Mouse (Mus musculus) limb, embryonic 12.5 days (tissue): Measurements from ENCODE around the gene Scrn1. TPM values are rescaled to one million over a fixed set of nuclear protein-coding genes. Genes with fewer than 3 reads are reported as not detected.

Experiments used
- ATAC-seq: fragments of 200-750 bp; cut with Nextera tagmentation; 2 replicates; pipeline ENCODE4 v1.8.0; 2017; ENCODE audit warnings: low read depth, moderate TSS enrichment; ENCODE audit not compliant: insufficient number of reproducible peaks, insufficient read depth, low FRiP score, low TSS enrichment
- H3K27ac ChIP-seq: fragments of 300-500 bp; sonication (generic); 2 replicates; pipeline ENCODE4 v1.5.1; 2016; ENCODE audit warnings: mild to moderate bottlenecking, moderate library complexity
- H3K27me3 ChIP-seq: fragments of 300-500 bp; sonication (generic); 2 replicates; pipeline ENCODE4 v1.6.1; 2016; ENCODE audit warnings: mild to moderate bottlenecking, moderate library complexity
- H3K36me3 ChIP-seq: fragments of 300-500 bp; sonication (generic); 2 replicates; pipeline ENCODE4 v1.6.1; 2016; ENCODE audit warnings: mild to moderate bottlenecking, moderate library complexity
- H3K4me1 ChIP-seq: fragments of 300-500 bp; sonication (generic); replicated peaks from 2 replicates; pipeline ENCODE4 v1.6.1; 2016
- H3K4me2 ChIP-seq: fragments of 300-500 bp; sonication (generic); 2 replicates; pipeline ENCODE4 v1.6.1; 2016; ENCODE audit warnings: mild to moderate bottlenecking, moderate library complexity
- H3K4me3 ChIP-seq: fragments of 300-500 bp; sonication (generic); replicated peaks from 2 replicates; pipeline ENCODE4 v1.5.1; 2016; ENCODE audit warnings: mild to moderate bottlenecking
- H3K9ac ChIP-seq: fragments of 300-500 bp; sonication (generic); replicated peaks from 2 replicates; pipeline ENCODE4 v1.6.1; 2016; ENCODE audit warnings: mild to moderate bottlenecking, moderate library complexity
- H3K9me3 ChIP-seq: fragments of 300-500 bp; sonication (generic); 2 replicates; pipeline ENCODE4 v1.6.1; 2016; ENCODE audit warnings: mild to moderate bottlenecking, moderate library complexity
- WGBS: fragments of 180-500 bp; shearing (Covaris S2); methylation state at CpG from one replicate; pipeline ENCODE4 v1.1.7; 2016; 5-methylcytosine and 5-hydroxymethylcytosine counted together
- polyA plus RNA-seq: library from polyadenylated mRNA; unstranded; fragments of >200 nt; fragmentation: Nextera tagmentation; extraction: Ambion mirVana; gene quantifications from 2 replicates; pipeline ENCODE4 v1.2.1, GENCODE M21; 2016

Gene Scrn1
- polyA plus RNA-seq = 13.9 and 15.0 TPM in 2 replicates

DNA sequence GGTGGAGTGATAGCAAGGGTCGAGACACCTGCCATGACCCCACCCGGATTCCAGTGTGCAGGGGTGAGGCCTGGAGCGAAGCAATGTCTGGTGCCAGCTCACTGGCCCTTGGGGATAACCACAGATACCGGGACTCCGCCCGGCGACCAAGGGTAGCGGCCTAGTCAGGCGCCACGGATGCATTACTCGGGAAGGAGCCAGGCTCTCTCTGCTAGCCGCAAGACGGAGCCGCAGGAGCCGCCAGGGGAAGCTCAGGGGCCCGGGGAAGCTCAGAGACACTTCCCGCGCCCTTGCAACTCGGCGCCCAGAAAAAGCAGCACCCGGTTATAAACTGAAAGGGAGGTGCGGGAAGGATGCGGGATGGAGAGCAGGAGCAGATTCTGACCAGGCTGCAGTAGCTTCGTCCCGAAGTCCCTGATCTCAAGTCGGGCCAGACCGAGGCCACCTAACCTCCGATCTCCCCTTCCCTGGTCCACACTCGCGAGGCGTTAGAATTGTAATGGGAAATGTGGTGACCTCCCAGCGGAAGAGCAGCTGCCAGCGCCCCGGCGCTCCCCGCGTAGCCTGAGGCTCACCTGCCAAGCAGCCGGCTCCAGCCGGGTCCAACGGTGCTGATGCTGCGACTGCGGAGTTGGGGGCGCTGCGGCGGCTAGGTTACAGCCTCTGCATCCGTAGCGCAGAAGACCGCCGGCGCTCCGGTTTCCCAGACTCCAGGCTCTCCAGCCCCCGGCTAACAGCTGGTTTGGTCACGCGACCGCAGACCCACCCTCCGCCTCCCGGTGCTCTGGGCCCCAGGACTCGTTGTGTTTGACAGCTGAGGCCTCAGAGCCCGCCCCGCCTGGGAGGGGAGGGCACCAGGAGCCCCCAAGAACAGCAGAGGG lies at the start of gene Scrn1:
Scrn1 (minus strand) TSS at position 825 of the 881 bp plus-strand sequence.
- H3K27ac ChIP-seq = peak within 1 kb of the TSS; percentile 71
- H3K4me3 ChIP-seq = peak within 1 kb of the TSS; percentile 53
- H3K36me3 ChIP-seq = no peaks in the 10 kb centered on the region
- H3K9ac ChIP-seq = peak within 1 kb of the TSS; percentile 62
- no peaks in the 10 kb centered on the region for H3K9me3 ChIP-seq
- H3K27me3 ChIP-seq = no peaks in the 10 kb centered on the region; the same call in 1 of the 2 replicates
- H3K4me1 ChIP-seq = peaks cover 42% of the 10 kb centered on the region
- ATAC-seq = peak; percentile 90
- under 1% methylated on average over 60 of the region's 60 CpGs for WGBS
- peak within 1 kb of the TSS; percentile 86 for H3K4me2 ChIP-seq

DNA sequence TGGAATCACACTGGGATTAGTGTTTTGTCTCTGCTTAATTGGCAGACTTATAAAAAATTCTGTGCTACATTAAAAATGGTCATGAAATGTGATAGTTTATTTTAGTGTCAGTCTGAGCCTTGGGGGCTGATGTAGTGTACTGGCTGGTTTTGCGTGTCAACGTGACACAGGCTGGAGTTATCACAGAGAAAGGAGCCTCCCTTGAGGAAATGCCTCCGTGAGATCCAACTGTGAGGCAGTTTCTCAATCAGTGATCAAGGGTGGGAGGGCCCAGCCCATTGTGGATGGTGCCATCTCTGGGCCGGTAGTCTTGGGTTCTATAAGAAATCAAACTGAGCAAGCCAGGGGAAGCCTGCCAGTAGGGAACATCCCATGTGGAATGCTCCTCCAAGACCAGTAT lies 40.0 kb upstream of the Scrn1 start:
- H3K9me3 ChIP-seq = peaks cover 20% of the 10 kb centered on the region; the same call in 1 of the 2 replicates
- peaks cover 16% of the 10 kb centered on the region for H3K36me3 ChIP-seq
- H3K27ac ChIP-seq = no peak overlapping the region
- H3K27me3 ChIP-seq = no peaks in the 10 kb centered on the region
- 73% methylated on average over 4 of the region's 4 CpGs for WGBS
- H3K9ac ChIP-seq = no peak overlapping the region
- peaks cover 13% of the 10 kb centered on the region for H3K4me1 ChIP-seq
- no peak overlapping the region for H3K4me3 ChIP-seq
- no peak overlapping the region for H3K4me2 ChIP-seq
- ATAC-seq = no peak

DNA sequence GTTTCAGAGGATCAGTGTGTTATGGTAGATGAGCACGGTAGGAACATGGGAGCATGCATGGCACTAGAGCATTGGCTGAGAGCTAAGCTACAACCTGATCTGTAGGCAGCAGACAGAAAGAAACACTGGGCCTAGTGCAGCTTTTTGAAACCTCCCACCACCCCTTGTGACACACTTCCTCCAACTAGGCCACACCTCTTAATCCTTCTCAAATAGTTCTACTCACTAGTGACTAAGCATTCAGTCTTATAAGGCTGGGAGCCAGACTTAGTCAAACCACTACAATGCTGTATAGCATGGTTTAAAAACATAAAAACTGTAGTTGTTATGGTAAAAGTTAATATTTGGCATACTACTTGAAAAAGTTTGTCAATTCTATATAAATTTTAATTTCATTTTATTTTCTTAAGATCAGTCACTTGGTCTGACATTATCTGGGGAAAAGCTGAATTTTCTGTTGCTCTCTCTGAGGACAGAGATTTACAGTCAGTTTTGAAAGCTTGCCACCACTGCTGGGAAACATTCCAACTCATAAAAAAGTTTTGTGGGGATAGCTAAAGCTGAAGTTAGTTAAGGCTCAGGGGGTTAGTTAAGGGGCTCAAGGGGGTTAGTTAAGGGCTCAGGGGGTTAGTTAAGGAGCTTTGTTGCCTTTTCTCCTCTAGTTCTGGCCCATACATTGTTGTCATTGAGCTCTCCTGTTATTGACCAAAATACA lies 37.9 kb upstream of the Scrn1 start:
- no peaks in the 10 kb centered on the region for H3K27me3 ChIP-seq
- peak overlapping the region; percentile 29; the same call in 1 of the 2 replicates for H3K27ac ChIP-seq
- H3K9ac ChIP-seq = no peak overlapping the region
- H3K9me3 ChIP-seq = peaks cover 14% of the 10 kb centered on the region; the same call in 1 of the 2 replicates
- H3K4me3 ChIP-seq = no peak overlapping the region
- H3K4me1 ChIP-seq = peaks cover 13% of the 10 kb centered on the region
- H3K4me2 ChIP-seq = no peak overlapping the region
- H3K36me3 ChIP-seq = peaks cover 16% of the 10 kb centered on the region; the same call in 1 of the 2 replicates
- no peak for ATAC-seq
- 95% methylated on average over 1 of the region's 1 CpGs for WGBS

DNA sequence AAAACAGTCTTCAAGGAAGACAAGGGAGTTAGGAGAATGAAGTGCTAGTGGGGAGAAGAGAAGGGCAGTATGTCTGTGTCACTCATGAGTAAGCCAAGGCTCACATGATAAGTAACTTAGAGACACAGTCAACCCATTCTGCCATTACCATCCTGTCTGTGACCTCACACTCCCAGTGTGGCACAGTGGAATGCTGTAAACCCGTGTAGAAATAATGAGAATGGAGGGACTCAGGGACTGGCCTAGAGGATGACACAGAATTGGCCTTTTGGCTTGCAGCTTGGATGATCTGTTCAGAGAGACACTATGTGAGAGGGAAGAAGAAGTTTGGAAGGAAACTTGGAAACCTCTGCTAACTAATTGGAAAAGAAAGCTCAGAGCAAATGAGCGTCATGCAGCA lies 36.6 kb upstream of the Scrn1 start:
- Histone ChIP-seq H3K36me3 (peaks cover 9% of the 10 kb centered on the region; the same call in 1 of the 2 replicates), H3K27me3 (no peaks in the 10 kb centered on the region), H3K4me1 (peaks cover 13% of the 10 kb centered on the region), H3K9ac (no peak overlapping the region), H3K9me3 (0 out of 2 replicates have a peak, but pooled peaks cover 6% of the 10 kb centered on the region), H3K4me2 (no peak overlapping the region), H3K4me3 (no peak overlapping the region), H3K27ac (no peak overlapping the region)
- WGBS = 82% methylated on average over 2 of the region's 2 CpGs
- no peak for ATAC-seq

DNA sequence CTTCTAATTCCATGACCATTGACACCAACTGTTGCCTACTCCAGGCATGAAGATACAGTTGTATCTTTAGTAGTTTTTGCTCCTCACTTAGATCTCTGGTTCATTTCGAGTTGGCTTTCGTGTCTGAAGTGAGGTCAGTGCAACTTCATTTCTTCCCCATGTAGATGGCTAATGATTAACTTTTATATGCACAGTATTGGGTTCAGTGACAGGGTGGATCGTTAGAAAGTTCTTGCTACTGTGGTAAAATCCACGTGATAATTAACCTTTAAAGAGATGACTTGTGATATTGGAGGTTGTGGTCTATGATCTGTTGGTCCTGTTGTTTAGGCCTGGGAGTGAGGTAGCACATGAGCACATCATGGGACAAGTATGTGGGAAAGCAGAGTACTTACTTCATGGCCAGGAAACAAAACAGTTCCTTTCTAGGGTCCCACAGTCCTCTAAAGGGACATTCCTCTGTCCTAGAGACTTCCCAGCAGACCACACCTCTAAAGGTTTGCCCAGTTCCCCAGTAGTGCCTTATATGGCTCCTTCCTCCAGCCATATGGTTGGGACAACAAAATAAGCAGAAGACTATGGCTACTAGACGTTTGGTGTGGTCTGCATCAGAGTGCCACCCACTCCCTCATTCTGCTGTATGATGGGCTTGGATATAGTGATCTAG lies 34.5 kb upstream of the Scrn1 start:
- H3K27ac ChIP-seq = no peak overlapping the region
- 66% methylated on average over 5 of the region's 5 CpGs for WGBS
- H3K36me3 ChIP-seq = peaks cover 9% of the 10 kb centered on the region; the same call in 1 of the 2 replicates
- no peak for ATAC-seq
- H3K27me3 ChIP-seq = no peaks in the 10 kb centered on the region
- H3K4me1 ChIP-seq = peaks cover 29% of the 10 kb centered on the region
- H3K4me3 ChIP-seq = no peak overlapping the region
- no peak overlapping the region for H3K4me2 ChIP-seq
- H3K9me3 ChIP-seq = 0 out of 2 replicates have a peak, but pooled peaks cover 6% of the 10 kb centered on the region
- H3K9ac ChIP-seq = no peak overlapping the region

DNA sequence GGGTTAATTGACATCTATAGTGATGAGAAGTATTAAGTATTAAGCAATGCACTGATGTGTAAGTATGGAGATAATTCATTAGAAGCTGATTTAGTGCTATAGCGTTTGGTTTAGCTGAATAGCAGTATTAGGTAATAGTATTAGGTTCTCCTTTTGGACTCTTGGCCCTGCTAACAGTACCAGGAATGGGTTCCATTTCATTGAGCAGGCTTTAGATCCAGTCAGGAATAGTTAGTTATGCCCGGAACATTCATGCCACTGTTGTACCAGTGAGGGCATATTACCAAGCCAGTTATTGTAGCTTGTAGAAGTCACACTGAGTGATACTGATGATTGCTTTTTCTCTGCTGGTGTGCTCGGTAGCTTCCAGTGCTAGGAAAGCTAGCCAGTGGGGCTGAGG lies 31.4 kb upstream of the Scrn1 start:
- no peak overlapping the region for H3K4me2 ChIP-seq
- WGBS = 93% methylated on average over 3 of the region's 3 CpGs
- no peak overlapping the region for H3K9ac ChIP-seq
- H3K27ac ChIP-seq = no peak overlapping the region
- H3K4me3 ChIP-seq = no peak overlapping the region
- ATAC-seq = no peak
- no peaks in the 10 kb centered on the region for H3K9me3 ChIP-seq
- H3K4me1 ChIP-seq = peaks cover 21% of the 10 kb centered on the region
- H3K36me3 ChIP-seq = 0 out of 2 replicates have a peak, but pooled peaks cover under 1% of the 10 kb centered on the region
- H3K27me3 ChIP-seq = no peaks in the 10 kb centered on the region

DNA sequence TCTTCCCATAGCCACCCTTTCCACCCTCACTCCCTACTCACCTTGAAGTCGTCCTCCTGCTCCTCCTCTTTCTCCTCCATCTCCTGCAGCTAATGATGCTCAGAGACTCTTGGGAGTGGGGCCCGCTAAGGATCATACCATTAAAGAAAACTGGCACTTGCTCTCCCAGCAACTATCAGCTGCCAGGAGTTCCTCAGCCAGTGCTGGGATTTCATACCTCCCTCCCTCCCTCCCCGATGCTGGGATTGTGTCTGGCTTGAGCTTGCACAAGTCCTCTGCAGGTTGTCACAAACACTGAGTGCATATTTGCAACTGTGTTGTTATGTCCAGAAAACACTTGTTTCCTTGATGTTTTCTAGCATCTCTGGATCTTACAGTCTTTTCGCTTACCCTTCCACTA lies 30.9 kb upstream of the Scrn1 start, which contains the start of gene Fkbp14:
Fkbp14 (minus strand) TSS at position 101 of the 400 bp plus-strand sequence.
- WGBS = 72% methylated on average over 4 of the region's 4 CpGs
- Histone ChIP-seq H3K36me3 (no peaks in the 10 kb centered on the region), H3K4me3 (peak within 1 kb of the TSS; percentile 89), H3K9ac (no peak within 1 kb of the TSS), H3K9me3 (no peaks in the 10 kb centered on the region), H3K27me3 (no peaks in the 10 kb centered on the region), H3K27ac (no peak within 1 kb of the TSS), H3K4me1 (peaks cover 22% of the 10 kb centered on the region), H3K4me2 (peak within 1 kb of the TSS; percentile 71)
- no peak for ATAC-seq

DNA sequence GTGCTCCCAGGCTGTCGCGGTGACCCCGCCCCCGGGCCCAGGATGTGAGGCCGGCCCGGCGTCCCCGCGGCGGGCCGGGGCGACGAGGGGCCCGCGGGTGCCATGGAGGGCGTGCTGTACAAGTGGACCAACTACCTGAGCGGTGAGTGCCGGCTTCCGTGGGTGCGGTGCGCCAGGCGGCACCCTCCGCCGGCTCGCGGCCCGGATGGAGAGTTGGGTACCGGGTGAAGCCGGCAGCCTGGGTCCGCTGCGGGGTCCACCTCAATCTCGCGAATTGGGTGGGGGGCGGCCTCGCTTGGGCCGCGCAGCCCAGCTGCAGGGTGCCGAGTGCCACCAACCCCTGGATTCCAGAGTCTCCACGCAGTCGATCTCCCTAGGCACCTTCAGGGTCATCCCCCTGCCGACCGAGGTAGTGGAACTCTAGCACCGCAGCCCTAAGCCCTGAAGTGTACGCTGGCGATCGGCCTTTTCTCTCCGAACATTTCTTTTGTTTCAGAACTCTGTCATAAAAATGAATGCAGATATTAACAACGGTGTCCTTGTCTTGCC lies 29.1 kb upstream of the Scrn1 start:
- Histone ChIP-seq H3K36me3 (no peaks in the 10 kb centered on the region), H3K4me1 (peaks cover 38% of the 10 kb centered on the region), H3K9ac (peak overlapping the region; percentile 87), H3K27ac (peak overlapping the region; percentile 85), H3K4me3 (peak overlapping the region; percentile 89), H3K9me3 (no peaks in the 10 kb centered on the region), H3K4me2 (peak overlapping the region; percentile 71), H3K27me3 (no peaks in the 10 kb centered on the region)
- under 1% methylated on average over 39 of the region's 48 CpGs for WGBS
- peak; percentile 57; the same call in 1 of the 2 replicates for ATAC-seq

DNA sequence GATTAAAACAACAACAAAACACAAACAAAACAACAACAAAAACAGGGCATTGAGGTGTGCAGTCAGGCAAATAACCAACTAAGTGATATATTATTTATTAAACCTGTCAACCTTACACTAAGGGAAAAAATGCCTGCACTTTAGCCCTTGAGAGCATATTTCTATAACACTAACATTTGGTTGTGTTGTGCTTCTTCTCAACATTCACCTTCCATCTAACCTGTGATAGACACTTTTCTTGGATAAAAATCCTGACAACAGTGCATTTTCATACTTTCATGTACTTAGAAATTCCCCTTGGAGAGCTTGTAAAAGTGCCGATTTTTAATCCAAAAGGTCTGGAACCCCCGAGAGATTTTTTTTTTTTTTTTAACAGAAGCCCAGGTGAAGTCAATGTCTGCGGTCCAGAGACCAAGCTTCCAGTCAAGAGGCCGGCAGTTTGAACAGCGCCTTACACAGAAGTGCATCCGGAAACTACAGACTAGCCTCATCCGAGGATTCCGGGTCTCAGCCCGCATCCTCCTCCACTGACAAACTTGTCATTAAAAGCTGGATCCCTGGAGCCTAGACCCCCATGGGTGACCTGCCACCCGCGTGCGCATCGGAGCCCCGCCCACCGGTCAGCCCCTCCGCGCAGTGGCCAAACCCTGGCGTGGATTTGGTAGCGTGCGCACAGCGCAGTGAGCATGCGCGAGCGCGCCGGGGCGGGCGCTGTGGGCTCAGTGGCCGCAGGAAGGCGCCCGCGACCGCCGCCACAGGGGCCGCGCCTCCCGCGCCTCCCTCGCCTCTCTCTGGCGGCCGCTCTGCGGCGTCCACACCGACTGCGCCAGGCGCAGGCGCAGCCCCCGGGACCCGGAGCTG lies 28.4 kb upstream of the Scrn1 start, which contains the start of gene Plekha8:
Plekha8 (plus strand) TSS at position 643 of the 861 bp plus-strand sequence.
- peak; percentile 86 for ATAC-seq
- peak within 1 kb of the TSS; percentile 85 for H3K27ac ChIP-seq
- H3K4me2 ChIP-seq = peak within 1 kb of the TSS; percentile 71
- peak within 1 kb of the TSS; percentile 89 for H3K4me3 ChIP-seq
- no peaks in the 10 kb centered on the region for H3K36me3 ChIP-seq
- H3K9ac ChIP-seq = peak within 1 kb of the TSS; percentile 87
- H3K9me3 ChIP-seq = no peaks in the 10 kb centered on the region
- WGBS = under 1% methylated on average over 48 of the region's 49 CpGs
- peaks cover 38% of the 10 kb centered on the region for H3K4me1 ChIP-seq
- H3K27me3 ChIP-seq = no peaks in the 10 kb centered on the region
